Mouse (Mus musculus) limb, embryonic 15.5 days (tissue): Measurements from ENCODE around the gene Klhl28. TPM values are rescaled to one million over a fixed set of nuclear protein-coding genes. Genes with fewer than 3 reads are reported as not detected.

Experiments used
- ATAC-seq: fragments of 200-750 bp; cut with Nextera tagmentation; 2 replicates; pipeline ENCODE4 v1.8.0; 2017; ENCODE audit warnings: low read depth, moderate TSS enrichment; ENCODE audit not compliant: insufficient number of reproducible peaks, low FRiP score, low TSS enrichment
- H3K27ac ChIP-seq: fragments of 300-500 bp; sonication (generic); 2 replicates; pipeline ENCODE4 v1.5.1; 2015; ENCODE audit warnings: moderate library complexity, mild to moderate bottlenecking, inconsistent platforms
- H3K27me3 ChIP-seq: fragments of 300-500 bp; sonication (generic); 2 replicates; pipeline ENCODE4 v1.6.1; 2015; ENCODE audit warnings: inconsistent platforms
- H3K36me3 ChIP-seq: fragments of 300-500 bp; sonication (generic); 2 replicates; pipeline ENCODE4 v1.6.1; 2015; ENCODE audit warnings: inconsistent platforms
- H3K4me1 ChIP-seq: fragments of 300-500 bp; sonication (generic); 2 replicates; pipeline ENCODE4 v1.6.1; 2015; ENCODE audit warnings: inconsistent platforms
- H3K4me2 ChIP-seq: fragments of 300-500 bp; sonication (generic); 2 replicates; pipeline ENCODE4 v1.6.1; 2015; ENCODE audit warnings: mild to moderate bottlenecking, inconsistent platforms
- H3K4me3 ChIP-seq: fragments of 300-500 bp; sonication (generic); 2 replicates; pipeline ENCODE4 v1.5.1; 2015; ENCODE audit warnings: mild to moderate bottlenecking, inconsistent platforms
- H3K9ac ChIP-seq: fragments of 300-500 bp; sonication (generic); 2 replicates; pipeline ENCODE4 v1.6.1; 2015; ENCODE audit warnings: inconsistent platforms
- H3K9me3 ChIP-seq: fragments of 300-500 bp; sonication (generic); 2 replicates; pipeline ENCODE4 v1.6.1; 2016; ENCODE audit warnings: inconsistent platforms
- WGBS: fragments of 180-500 bp; shearing (Covaris S2); methylation state at CpG from one replicate; pipeline ENCODE4 v1.1.7; 2015; 5-methylcytosine and 5-hydroxymethylcytosine counted together
- polyA plus RNA-seq: library from polyadenylated mRNA; unstranded; fragments of >200 nt; fragmentation: Nextera tagmentation; extraction: Ambion mirVana; gene quantifications from 2 replicates; pipeline ENCODE4 v1.2.1, GENCODE M21; 2015

The Klhl28 gene
- polyA plus RNA-seq, 1 experiment from 2014 or later = 15.3 TPM

GRCm38 (mm10) chr12:64964560-64964959, 774 bp downstream of the Klhl28 start:
- 16% methylated on average over 4 of the region's 4 CpGs for WGBS
- ATAC-seq = no peak
- H3K27ac ChIP-seq = no peak overlapping the region

GRCm38 (mm10) chr12:64937493-64937892, 27.8 kb downstream of the Klhl28 start:
- H3K36me3 ChIP-seq = peaks cover 6% of the 10 kb centered on the region; the same call in 1 of the 2 replicates
- no peak overlapping the region for H3K9ac ChIP-seq
- H3K4me1 ChIP-seq = no peaks in the 10 kb centered on the region
- no peak overlapping the region for H3K27ac ChIP-seq
- no peaks in the 10 kb centered on the region for H3K27me3 ChIP-seq
- no peaks in the 10 kb centered on the region for H3K9me3 ChIP-seq
- ATAC-seq = no peak
- 89% methylated on average over 2 of the region's 2 CpGs for WGBS
- H3K4me3 ChIP-seq = no peak overlapping the region
- no peak overlapping the region for H3K4me2 ChIP-seq

More at GRCm38 (mm10) chr12:64964560-64964959, 774 bp downstream of the Klhl28 start:
- Histone ChIP-seq H3K9me3 (no peaks in the 10 kb centered on the region), H3K4me2 (peak overlapping the region; percentile 74), H3K4me1 (peaks cover 20% of the 10 kb centered on the region; the same call in 1 of the 2 replicates), H3K36me3 (no peaks in the 10 kb centered on the region), H3K27me3 (no peaks in the 10 kb centered on the region), H3K4me3 (peak overlapping the region; percentile 77), H3K9ac (peak overlapping the region; percentile 45; the same call in 1 of the 2 replicates)

- Histone ChIP-seq H3K27me3 (no peaks in the 10 kb centered on the region), H3K36me3 (no peaks in the 10 kb centered on the region), H3K9me3 (no peaks in the 10 kb centered on the region), H3K9ac (peak within 1 kb of the TSS; percentile 88), H3K4me3 (peak within 1 kb of the TSS; percentile 83), H3K4me1 (0 out of 2 replicates have a peak, but pooled peaks cover 2% of the 10 kb centered on the region), H3K4me2 (peak within 1 kb of the TSS; percentile 73), H3K27ac (peak within 1 kb of the TSS; percentile 78)
- under 1% methylated on average over 69 of the region's 93 CpGs for WGBS
- peak; percentile 100 for ATAC-seq
These were observed 47.5 kb downstream of the Klhl28 start, which contains the start of gene Gm527 for GRCm38 (mm10) chr12:64917578-64918471. Gene Gm527, plus strand, starts transcription at chr12:64917906.

GRCm38 (mm10) chr12:64916735-64917134, 48.6 kb downstream of the Klhl28 start:
- Histone ChIP-seq H3K4me2 (no peak overlapping the region), H3K27ac (no peak overlapping the region), H3K9ac (no peak overlapping the region), H3K36me3 (no peaks in the 10 kb centered on the region), H3K4me1 (0 out of 2 replicates have a peak, but pooled peaks cover 2% of the 10 kb centered on the region), H3K27me3 (no peaks in the 10 kb centered on the region), H3K9me3 (no peaks in the 10 kb centered on the region), H3K4me3 (no peak overlapping the region)
- no peak for ATAC-seq

- ATAC-seq = no peak
- WGBS = 62% methylated on average over 6 of the region's 6 CpGs
- Histone ChIP-seq H3K4me1 (no peaks in the 10 kb centered on the region), H3K4me3 (no peak overlapping the region), H3K4me2 (no peak overlapping the region), H3K36me3 (no peaks in the 10 kb centered on the region), H3K27ac (no peak overlapping the region), H3K9me3 (no peaks in the 10 kb centered on the region), H3K9ac (no peak overlapping the region), H3K27me3 (no peaks in the 10 kb centered on the region)
These were observed 52.3 kb downstream of the Klhl28 start for GRCm38 (mm10) chr12:64912996-64913395.

- H3K36me3 ChIP-seq = no peaks in the 10 kb centered on the region
- H3K9ac ChIP-seq = no peak overlapping the region
- H3K4me2 ChIP-seq = no peak overlapping the region
- no peaks in the 10 kb centered on the region for H3K9me3 ChIP-seq
- no peak overlapping the region for H3K4me3 ChIP-seq
- WGBS = 40% methylated on average over 8 of the region's 8 CpGs
- peak overlapping the region; percentile 22; the same call in 1 of the 2 replicates for H3K27ac ChIP-seq
- peaks cover 18% of the 10 kb centered on the region; the same call in 1 of the 2 replicates for H3K4me1 ChIP-seq
- H3K27me3 ChIP-seq = no peaks in the 10 kb centered on the region
- ATAC-seq = no peak
These were observed 62.1 kb downstream of the Klhl28 start for GRCm38 (mm10) chr12:64903186-64903585.

- ATAC-seq = peak; percentile 77; the same call in 1 of the 2 replicates
- Histone ChIP-seq H3K9ac (no peak overlapping the region), H3K27me3 (no peaks in the 10 kb centered on the region), H3K27ac (peak overlapping the region; percentile 22; the same call in 1 of the 2 replicates), H3K4me2 (no peak overlapping the region; the same call in 1 of the 2 replicates), H3K4me3 (no peak overlapping the region), H3K4me1 (peaks cover 18% of the 10 kb centered on the region; the same call in 1 of the 2 replicates), H3K9me3 (no peaks in the 10 kb centered on the region), H3K36me3 (no peaks in the 10 kb centered on the region)
- WGBS = 7% methylated on average over 8 of the region's 8 CpGs
These were observed 62.8 kb downstream of the Klhl28 start for GRCm38 (mm10) chr12:64902506-64902905.

GRCm38 (mm10) chr12:64897060-64897730, 68.1 kb downstream of the Klhl28 start:
- Histone ChIP-seq H3K4me3 (no peak overlapping the region), H3K9me3 (no peaks in the 10 kb centered on the region), H3K4me1 (peaks cover 2% of the 10 kb centered on the region; the same call in 1 of the 2 replicates), H3K4me2 (no peak overlapping the region), H3K36me3 (no peaks in the 10 kb centered on the region), H3K27ac (no peak overlapping the region), H3K9ac (no peak overlapping the region), H3K27me3 (no peaks in the 10 kb centered on the region)
- ATAC-seq = no peak
- 40% methylated on average over 4 of the region's 4 CpGs for WGBS

Other genes starting within 250 kb of the Klhl28 start
- 2.0 and 3.1 TPM in 2 replicates for gene Gm527, start 47.6 kb downstream of the Klhl28 start, polyA plus RNA-seq
- gene Togaram1, start 270 bp upstream of the Klhl28 start, polyA plus RNA-seq = 21.3 and 22.3 TPM in 2 replicates
- gene Prpf39, start 70.8 kb upstream of the Klhl28 start, polyA plus RNA-seq = 57.6 and 61.9 TPM in 2 replicates
- 342 and 385 TPM in 2 replicates for gene Fkbp3, start 108.5 kb upstream of the Klhl28 start, polyA plus RNA-seq
- 6.3 and 9.0 TPM in 2 replicates for gene Fancm, start 110.1 kb upstream of the Klhl28 start, polyA plus RNA-seq
- gene Mis18bp1, start 207.1 kb upstream of the Klhl28 start, polyA plus RNA-seq = 40.9 and 46.6 TPM in 2 replicates